Mouse (Mus musculus): ENCODE measurements around the gene Mast4. TPM values are rescaled to one million over a fixed set of nuclear protein-coding genes. Genes with fewer than 3 reads are reported as not detected.

The Mast4 gene
- total RNA-seq, 4 experiments from 2014 or later, result 50.1 to 60.0 (median 54.7) TPM

DNA sequence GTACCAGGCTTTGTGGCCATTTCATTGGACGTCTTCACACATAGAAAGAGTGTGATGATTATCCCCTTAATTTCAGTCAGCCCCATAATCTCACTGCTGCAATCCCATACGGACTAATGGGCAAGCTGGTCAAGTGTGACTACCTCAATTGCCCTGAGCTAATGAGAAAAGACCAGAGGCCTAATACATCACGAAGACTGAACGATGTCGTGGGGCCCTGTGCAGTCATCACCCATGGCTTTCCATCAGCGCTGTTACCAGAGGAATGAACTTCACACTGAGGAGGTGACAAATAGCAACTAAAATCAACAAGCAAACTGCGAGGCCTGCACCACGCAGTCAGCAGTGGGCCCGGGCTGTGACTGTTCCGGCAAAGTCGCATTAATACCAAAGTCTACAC is 344.7 kb downstream of the Mast4 start:
- DNase-seq (ENCODE audit: low spot score in 2 of 2), result no peak

DNA sequence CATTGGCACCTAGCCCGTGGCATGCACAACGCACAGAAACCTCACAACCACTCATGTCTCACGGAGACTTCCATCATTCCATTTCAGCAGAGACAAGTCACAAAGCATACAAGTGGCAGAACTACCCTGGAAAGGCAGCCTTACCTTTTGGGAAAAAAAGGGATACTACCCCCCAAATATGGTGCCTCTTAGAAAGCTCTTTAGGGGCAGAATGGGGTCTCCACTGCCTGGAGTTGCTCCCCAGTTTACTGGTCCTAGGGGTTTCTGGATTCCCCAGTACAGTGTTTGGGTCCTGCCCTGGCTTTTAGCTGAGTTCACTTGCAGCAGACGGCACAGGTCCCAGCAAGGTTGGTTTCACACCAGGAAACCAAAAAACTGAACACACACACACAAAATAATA is 345.3 kb downstream of the Mast4 start:
- no peak for DNase-seq (ENCODE audit: low spot score in 2 of 2)

DNA sequence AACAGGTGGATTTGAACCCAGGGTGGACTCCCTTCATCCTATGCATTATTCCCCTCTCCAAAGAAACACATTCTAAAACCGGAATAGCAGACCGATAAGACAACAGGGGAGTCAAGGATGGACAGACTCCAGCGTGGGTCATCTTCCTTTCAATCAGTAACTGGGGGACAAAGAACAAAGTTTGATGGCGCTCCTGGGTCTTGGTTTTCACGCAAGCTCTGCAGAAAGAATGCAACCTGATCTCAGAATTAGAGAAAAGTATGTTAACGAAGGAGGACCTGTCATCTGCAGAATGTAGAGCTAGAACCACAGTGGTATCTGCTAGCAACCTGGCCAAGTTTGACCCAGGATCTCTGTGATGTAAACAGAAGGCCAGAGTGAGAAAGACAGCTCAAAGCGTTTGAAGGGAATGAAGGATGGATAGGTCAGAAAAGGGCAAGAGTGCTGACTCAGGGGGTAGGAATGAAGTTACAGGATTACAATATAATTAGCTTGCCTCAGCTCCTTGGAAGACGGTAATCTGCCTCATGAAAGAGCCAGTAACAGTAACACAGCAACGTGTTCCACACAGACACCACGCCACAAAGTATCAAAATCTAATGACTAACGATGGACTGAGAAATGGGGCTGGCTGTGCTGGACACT is 345.9 kb downstream of the Mast4 start:
- no peak for DNase-seq (ENCODE audit: low spot score in 2 of 2)

DNA sequence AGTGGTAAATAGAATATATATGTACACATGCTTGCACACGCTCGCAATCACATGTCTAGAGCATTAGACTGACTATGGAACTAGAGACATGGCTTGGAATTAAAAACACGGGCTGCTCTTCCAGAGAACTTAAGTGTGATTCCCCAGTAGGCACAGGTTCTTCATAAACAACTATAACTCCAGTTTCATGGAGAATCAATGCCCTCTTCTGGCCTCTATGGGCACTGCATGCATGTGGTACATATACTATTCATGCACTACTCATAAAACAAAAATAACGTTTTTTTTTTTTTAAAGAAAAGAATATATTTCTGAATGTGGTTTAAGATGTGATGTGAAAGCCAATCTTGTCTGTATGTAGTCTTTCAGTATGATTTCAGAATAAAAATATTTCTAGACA is 349.7 kb downstream of the Mast4 start:
- no peak for DNase-seq (ENCODE audit: low spot score in 2 of 2)

DNA sequence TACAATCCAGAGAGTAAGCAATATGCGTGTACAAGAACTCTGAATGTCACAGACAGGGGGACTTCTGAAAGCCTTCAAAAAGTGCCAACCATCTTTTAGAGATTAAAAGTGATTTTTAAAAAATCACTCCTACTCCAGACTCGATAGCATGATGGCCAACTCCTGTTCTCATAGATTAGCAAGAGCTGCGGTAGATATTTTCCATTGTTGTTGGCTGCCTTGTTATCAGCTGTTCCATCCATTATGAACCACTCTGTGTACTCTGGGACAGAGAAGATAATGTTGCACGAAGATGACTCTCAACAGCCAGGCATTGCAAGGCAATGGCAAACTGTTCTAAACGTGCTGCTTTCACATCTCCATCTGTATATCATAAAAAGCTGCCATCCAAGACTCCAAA is 360.4 kb downstream of the Mast4 start:
- no peak for DNase-seq (ENCODE audit: low spot score in 2 of 2)

DNA sequence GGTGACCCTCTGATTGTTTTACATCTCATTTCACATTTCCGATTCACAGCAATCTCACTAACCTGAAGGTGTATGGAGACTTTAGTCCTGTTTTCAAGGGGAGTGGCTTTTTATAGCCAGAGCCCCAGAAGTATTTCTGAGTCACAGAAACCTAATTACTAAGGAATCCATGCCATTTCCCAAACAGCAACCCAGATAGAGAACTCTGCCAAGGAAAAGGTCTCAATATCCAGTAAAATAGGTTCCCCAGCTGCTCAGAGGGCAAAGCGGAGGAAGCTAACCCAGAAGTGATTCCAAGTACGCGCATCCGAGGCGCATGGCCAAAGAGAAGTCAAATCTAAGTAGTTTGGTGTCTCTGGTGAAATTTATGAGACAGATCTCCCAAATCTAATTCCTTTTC is 370.8 kb downstream of the Mast4 start:
- DNase-seq (ENCODE audit: low spot score in 2 of 2), result no peak

DNA sequence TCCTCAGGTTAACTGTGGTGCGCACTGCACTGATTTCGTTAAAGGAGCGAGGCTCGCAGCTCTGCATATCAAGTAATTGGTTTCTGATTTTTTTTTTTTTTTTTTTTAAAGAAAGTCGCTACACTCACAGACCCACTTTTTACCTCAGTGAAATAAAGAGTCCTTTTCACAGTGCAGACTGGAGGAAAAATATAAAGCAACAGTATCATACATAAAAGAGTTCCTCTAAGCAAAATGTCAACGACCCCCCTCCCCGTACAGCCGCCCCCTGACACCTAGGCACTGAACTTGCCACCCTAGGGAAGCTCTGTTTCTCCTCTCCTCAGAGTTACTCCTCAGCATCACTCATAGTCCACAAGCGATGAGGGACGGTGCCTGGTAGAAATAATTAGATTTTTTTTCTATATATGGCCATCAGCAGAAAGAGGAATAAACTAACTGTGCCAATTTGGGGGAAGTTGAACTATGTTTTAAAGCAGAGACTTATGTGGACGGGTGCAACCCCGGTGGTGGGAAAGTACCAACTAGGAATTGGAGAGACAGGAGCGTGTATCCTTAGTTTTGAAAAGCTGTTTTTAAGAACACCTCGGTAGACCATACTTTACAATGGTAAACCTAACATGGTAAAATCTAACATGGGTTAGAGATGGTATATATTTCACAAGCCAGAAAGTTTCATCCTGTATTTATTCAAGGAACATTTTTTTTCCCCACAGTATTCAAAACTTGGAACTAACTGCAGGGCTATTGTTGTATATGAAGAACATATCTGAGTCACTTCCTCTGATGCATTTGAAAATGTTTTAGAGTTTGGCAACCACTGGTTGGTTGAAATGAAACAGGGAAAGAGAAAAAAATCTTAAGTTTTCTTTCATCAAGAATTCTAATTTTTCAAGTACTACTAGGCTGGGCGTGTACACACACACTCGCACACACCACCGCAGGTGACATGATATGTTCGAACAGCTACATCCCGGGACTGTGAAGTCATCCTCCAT is 375.7 kb downstream of the Mast4 start:
- DNase-seq (ENCODE audit: low spot score in 2 of 2), result no peak

DNA sequence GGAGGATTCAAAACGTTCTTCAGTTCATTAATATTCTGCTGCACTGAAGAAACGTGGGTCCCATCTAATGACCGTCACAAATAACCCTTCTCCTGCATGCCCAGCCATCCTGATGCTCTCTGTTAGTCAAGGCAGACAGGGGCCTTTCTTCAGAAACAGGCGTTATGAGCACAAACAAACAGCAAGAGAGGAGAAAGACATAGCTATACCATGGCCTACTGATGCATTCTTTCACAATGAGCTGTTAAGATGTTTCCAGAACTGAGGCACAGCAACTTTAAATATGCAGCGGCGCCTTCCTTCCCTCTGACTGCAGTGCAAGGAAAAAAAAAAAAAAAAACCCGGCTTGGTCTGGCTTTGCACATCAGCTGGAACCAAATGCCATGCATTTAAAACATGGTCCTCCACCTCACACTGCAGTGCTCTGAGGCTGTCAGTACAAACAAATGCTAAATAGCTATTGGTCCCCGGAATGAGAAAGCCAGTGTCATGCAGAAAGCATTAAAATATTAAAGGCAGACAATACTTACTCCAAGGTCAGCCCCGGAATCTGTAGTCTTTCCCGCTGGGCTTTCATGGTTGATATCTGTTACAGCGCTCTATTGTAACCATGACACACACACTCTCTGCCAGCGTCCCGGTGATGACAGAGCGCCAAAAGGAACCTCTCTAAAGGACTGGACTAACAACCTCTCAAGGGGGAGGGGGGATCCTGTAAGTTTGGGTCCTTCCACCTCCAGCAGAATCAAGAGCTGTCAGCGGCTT is 376.6 kb downstream of the Mast4 start:
- no peak for DNase-seq (ENCODE audit: low spot score in 2 of 2)

DNA sequence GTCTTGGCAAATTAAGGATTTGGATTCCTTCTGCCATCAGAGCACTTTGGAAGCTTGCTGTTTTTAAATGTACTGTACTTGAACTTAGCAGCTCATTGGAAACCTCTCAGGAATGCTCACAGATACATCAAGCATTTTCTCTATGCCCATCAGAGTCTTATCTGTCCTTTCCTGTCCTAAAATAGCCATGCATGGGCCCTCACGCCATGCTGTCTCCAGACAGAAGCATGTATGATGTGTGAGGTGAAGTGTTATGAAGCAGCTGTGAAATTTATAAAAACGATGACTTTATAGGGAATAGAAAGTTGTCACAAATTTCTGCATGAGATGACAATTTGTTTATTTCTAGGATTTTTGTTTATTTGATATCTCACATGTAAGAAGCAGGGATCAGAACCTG is 378.8 kb downstream of the Mast4 start:
- no peak for DNase-seq (ENCODE audit: low spot score in 2 of 2)

DNA sequence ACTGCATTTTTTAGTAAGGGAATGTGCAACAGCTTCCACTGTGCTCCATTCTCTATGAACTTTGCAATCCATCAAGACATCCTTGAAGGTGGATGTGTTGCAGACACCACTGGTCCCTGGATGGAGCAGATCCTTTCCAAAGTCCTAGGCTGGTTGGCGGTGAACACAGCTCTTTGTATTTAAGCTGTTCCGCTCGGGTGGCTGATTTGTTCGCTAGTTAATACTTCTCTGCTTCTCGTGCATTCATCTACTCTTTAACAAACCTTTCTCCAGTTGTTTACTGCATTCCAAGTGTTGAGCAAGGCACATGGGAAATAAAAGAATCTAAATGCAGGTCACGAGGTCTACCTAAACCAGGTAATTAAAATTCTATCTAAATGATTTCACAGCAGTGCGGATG is 384.5 kb downstream of the Mast4 start:
- DNase-seq (ENCODE audit: low spot score in 2 of 2), result no peak

DNA sequence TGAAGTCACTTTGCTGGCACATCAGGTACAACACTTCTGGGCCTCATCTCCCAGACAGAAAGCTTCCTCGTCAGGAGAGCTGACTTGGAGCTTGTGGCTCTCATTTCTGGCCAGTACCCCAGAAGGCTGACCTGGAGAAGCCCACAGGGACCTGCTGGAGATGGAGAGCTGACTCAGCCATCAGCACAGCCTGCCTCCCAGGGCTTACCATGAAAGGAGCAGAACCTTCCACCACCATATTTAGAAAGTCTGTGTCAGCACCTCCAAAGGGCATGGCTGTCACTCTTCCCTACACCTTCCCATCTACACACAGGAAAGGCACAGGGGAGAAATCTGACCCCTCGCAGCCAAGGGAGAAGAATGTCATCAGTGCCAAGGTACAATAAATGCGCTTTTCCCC is 385.3 kb downstream of the Mast4 start:
- no peak for DNase-seq (ENCODE audit: low spot score in 2 of 2)

DNA sequence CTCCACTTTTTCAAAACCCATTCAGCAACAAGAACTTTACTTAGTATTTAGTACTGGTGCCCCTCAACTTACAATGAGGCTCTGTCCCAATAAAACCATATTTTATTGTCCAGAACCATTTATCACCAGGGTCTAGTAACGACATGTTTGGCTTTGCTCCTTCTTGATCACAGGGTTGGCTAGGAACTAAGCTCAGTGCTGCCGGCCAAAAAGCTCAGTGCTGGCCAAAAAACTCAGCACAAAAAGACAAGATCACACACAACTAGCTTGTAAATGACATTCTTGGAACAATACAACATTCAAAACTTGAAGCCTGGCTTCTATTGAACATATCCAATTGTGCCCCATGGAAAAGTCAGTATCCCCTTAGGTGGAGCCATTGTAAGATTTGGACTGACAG is 386.8 kb downstream of the Mast4 start:
- DNase-seq (ENCODE audit: low spot score in 2 of 2), result no peak

DNA sequence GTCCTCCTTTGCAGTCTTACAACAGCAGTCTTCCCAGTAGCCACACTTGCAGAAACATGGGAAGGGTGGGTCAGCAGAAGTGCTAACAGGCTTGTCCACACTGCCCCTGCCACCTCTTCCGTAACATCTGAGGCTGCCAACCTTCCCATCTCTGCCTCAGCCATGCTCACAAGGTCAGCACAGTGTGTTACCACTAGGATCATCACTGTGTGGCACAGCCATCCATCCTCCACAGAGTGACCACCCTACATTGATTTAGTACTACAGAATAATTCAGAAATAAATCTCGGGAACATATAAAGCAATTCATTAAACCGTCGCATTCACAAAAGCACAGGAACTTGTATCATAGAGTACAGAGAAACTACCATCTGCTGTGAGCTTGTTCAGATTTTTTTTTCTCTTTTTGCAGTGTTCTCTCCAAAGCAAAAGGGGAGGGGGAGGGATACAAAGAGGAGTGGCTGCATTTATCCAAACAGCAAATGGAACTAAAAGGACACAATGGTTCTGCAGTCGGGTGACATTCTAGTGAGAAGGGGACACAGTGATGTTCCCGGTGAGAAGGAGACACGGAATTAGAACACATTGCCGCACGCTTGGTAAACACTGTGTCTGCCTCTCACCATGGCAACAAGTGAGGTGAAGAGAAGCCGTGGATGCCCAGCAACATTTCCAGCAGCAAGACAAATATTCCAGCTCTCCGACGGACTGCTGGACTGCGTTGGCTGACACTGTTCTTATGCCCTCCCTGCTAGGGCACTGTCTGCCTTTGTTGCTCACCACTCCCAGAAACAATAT is 388.1 kb downstream of the Mast4 start:
- DNase-seq (ENCODE audit: low spot score in 2 of 2), result no peak

DNA sequence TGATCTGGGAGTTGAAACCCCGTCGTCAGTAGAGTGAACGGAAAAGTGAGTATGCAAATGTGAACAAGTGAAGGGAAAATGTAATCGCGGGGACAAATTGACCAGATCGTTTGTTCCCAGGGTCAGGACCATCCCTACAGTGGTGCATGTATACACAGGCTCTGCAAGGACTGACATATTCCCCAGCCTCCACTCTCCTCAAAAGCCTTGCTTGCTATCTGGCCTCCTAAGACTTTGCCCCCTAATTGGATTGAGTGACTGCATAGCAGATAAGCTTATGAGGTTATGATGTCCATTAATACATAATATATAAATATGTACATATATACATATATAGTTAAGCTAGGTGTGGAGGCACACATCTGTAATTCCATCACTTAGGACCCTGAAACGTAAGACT is 388.8 kb downstream of the Mast4 start:
- no peak for DNase-seq (ENCODE audit: low spot score in 2 of 2)

DNA sequence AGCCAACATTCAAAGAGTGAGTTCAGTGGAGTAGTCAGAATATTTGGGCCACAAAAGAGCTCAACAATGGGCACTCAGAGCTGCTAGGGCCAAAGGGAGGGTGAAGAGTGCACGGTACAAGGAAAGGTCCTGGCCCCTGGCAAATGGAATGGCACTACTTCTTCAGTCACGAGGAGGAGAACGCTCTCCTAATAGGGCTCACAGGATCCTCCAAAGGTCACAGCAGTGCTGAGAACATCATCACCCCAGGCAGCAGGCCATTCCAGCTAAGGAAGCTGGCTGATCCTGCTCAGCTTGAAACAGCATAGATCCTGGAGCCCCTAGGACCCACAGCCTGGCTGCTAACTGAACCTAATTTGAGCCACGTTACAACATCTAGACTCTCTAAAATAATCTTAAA is 389.8 kb downstream of the Mast4 start:
- no peak for DNase-seq (ENCODE audit: low spot score in 2 of 2)

DNA sequence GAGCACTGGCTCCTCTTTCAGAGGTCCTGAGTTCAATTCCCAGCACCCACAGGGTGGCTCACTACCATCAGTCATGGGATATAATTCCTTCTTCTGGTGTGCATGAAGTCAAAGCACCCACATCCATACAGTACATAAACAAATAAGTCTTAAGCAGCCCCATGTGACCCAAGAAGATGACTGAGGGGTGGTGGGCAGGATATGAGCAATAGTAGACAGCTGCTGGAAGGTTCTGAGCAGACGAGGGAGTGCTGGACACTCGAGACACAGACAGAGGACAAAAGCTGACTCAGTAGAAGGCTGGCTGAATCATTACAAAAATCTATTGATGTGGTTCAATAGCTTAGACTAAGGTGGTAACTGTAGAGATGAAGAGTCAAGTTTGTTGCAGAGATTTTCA is 391.7 kb downstream of the Mast4 start:
- no peak for DNase-seq (ENCODE audit: low spot score in 2 of 2)

DNA sequence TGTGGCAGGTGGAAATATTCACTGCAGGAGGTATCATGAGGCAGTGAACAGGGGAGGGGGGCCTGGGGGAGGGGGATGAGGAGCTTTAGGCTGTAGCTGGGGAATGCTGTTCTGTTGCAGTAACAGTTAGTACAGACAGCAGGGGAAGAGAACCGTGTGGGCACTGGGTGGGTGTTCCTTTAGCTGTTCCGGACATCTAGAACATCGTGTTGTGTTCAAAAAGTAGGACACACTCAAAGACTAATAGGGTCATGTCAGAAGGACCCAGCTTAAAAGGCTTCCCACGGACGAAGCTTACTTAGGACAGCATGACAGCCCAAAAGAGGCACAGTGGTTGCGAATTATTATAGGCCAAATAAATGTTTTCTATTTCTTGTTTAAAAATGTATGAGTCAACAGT is 393.8 kb downstream of the Mast4 start:
- DNase-seq (ENCODE audit: low spot score in 2 of 2), result no peak

DNA sequence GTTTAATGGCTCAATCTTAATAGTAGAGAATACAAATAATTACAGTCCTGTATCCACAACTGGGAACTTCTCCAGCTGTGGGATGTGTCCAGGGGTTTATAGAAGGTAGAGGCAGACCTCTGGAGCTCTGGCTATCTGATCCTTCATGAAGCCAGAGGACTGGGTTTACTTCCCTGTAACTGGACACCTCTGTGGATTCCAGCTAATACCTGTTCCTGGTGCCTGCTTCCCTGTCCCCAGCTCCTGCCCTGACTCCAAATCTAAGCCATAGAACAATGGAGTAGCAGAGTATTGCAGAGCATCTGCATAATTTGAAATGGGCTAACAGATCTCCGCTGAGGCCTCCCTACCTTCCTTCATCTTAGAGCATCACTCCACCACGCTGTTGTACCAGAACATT is 398.1 kb downstream of the Mast4 start:
- no peak for DNase-seq (ENCODE audit: low spot score in 2 of 2)

DNA sequence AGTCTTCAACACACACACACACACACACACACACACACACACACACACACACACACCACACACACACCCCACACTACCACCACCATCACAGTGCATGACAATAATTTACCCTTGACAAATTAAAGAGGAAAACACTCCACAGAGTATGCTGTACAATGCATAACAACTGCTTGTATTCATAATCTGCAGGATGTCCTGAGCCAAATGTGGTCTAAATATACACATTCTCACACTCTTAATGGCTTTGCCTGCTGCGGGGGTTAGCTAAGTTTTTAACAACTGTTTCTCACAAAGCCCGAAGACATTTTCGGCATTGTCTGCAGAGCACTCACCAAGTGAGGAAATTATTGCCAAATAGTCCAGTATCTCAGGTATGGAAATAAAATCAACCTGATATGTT is 398.5 kb downstream of the Mast4 start:
- no peak for DNase-seq (ENCODE audit: low spot score in 2 of 2)

DNA sequence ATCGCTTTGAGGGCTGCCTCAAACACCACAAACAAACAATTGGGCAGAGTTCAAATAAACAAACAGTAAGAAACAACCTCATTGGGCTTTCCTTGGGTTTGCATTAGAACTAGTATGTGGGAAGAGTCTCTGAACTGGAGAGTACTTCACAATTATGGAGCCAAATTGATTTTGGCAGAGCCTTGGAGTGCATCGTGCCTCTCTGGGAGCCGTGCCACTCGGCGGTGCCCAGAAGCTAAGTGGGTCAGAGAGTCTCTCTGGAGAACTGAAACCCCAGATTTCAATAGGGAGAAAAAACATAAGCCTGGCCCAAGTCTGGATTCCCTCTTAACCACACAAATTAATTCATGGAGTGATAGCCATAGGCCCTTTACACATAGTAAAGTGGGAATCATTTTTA is 400.6 kb downstream of the Mast4 start:
- peak in 1 of 2 experiments; percentile 49 for DNase-seq (ENCODE audit: low spot score in 2 of 2)

DNA sequence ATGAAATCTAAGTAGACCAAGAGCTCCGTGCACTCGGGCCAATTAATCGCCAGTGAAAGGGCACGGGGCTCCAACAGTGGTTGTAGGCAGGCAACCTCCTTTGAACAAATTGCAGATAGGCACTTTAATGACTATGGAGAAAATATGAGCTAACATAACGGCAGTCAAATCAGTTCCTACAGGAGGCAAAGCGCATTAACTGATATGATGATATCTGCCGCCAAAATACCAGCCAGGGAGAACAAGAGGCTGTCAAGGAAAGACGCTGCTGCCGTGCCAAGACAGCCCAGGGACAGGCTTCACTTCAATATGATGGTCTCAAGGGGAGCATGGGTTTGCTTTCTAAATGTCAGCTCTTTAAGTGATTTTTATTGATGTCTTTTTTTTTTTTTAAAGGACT is 401.9 kb downstream of the Mast4 start:
- no peak for DNase-seq (ENCODE audit: low spot score in 2 of 2)

Measured in left cerebral cortex, adult 8-10 months (tissue).